Mouse (Mus musculus) right cerebral cortex, adult 2 months (tissue): ENCODE results near the gene Stau1.
A peak's percentile ranks its signal among the peaks of the same experiment; 100 is the strongest.

Experiments used
- DNase-seq, 2 experiments: peaks; one replicate each; pipeline ENCODE4 v3.0.0; 2021 to 2022; ENCODE audit warnings: low spot score in 2 of 2

Stau1 gene

DNA sequence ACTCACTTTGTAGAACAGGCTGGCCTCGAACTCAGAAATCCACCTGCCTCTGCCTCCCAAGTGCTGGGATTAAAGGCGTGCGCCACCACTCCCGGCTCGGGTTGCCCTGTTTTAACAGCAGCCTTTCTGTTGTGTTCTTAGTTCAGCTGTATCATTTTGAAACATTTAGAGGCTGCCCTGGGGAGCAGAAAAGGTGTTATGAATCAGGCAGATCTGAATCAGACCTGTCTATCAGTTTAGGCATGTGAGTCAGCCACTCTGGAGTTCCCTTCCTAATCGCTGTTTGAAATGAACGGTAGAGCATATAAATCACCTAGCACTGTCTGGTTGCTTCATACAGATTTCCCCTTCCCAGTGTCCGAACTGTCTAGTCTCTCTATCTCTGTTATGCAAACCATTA is 85.6 kb downstream of the Stau1 start:
- DNase-seq = no peak

GRCm38 (mm10) chr2:166909729-166910128 is 86.4 kb downstream of the Stau1 start:
- DNase-seq = no peak

DNA sequence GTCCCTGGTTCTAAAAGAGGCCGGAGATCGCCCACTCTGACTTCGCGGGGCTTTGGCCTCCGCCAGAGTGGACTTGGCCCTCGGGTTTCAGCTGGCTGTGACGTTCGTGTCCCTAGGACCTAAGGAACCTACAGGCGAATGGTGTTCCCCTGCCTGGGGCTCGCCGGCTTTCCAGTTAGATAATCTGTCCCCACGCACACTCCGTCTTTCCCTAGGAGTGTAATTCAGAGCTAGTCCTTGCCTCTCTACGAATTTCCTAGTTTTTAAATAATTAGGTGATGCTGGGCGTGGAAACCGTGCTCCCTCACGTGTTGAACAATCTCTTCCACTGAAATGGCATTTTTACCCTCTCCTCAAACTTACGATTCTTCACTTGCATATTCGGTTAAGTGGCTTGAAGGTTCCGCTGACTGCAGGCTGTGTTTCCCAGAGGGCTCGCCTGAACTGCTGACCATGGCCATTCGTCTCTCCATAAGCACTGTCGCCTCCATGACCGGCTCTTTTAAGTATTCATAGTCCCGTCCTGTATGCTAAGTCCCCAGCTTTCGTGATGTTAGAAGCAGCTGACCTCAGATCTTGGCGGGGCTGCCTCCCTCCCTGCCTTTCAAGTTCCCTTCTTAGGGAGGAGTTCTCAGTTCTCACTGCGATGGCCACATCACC is 89.4 kb downstream of the Stau1 start:
- no peak for DNase-seq

DNA sequence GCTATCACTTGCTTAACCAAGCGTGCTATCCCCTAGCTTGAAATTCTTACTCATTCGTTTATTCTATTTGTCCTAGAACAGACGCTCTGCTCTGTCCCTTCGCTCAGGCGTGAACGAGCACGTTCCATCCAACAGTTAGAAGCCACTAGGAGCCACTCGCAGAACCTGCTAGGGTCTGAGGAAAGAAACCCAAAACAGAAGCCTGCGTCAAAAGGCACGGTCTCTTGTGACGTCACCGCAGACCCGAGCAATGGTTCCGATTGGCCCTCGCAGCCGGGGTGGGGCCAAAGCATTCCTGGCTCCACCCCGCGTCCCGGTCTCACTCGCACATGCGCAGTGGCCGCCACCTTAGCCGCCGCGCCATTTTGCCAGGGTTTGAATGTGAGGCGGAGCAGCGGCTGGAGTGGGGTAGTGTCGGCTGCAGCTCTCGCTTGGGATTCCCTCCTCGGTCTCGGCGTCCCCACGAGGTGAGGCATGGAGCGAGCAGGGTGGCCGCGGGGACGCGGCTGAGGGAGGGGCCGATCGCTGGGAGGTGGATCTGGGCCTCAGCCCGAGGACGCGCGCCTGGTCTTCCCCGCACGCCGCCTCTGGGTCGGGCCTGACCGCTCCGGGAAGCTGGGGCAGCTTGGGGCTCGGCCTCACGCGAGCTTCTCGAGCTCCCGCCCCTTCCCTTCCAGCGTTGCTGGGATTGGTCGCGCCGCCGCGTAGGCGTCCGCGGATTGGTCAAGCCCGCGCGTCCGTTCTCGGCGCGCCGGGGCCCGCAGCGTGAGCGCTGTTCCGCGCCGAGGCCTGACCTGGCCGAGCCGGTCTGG is 90.2 kb downstream of the Stau1 start, which contains the start of gene Cse1l:
Gene Cse1l, plus strand, starts transcription at position 330 of the 812 bp plus-strand sequence.
- DNase-seq = peak; percentile 98 to 99

- DNase-seq = no peak
Measured at GRCm38 (mm10) chr2:166903719-166904282, 92.3 kb downstream of the Stau1 start.

- no peak for DNase-seq
Measured at GRCm38 (mm10) chr2:166900792-166901505, 95.2 kb downstream of the Stau1 start.

GRCm38 (mm10) chr2:166899746-166900145 is 96.4 kb downstream of the Stau1 start:
- no peak for DNase-seq

DNA sequence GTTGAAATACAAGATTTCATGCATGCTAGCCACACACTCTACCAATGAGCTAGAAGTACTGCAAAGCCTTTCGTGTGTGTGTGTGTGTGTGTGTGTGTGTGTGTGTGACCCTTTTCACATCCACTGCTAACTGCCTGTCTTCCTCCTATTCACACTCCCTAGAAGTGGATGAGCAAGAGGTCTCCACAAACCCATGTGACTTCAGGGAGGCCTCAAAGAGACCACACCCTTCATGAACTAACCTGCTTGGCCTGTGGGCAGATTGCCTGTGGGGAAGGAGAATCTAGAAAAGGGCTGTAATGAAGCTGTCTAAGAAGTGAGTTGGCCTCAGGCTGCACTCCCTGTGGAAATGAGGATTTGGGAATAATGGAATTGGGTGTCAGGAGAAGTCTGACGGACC is 96.9 kb downstream of the Stau1 start:
- no peak for DNase-seq
